In the genomic region with DNA sequence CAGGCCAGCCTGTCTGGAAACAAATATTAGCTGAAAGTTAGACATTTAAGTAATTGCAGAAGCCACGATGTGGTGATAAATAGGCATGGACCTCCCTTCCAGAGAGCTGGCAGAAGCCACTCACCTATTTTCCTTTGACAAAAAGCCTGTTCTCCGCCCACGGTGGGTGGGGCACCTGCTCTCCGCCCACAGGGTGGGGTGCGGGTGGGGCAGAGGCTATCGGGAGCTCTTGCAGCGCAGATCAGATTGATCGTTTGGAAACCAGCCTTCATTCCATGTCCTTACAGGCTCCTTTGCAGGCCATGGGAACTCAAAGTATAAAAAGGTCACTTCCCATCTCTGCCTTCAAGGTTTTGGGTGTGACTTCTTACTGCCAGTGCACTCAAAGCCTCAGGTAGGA, we compare ENCODE assay signal across 10 mouse cellular contexts. TPM values are rescaled to one million over a fixed set of nuclear protein-coding genes. Genes with fewer than 3 reads are reported as not detected.
DNase-seq lines count a peak whose midpoint lies in the region; ATAC-seq and TF ChIP-seq lines count a peak whose summit lies in the region.
"Had no signal": no experiment of that assay in that cellular context is flagged by ENCODE, and none has a peak within 500 bp of the region (broad histone marks: within the 10 kb centered on the region; RNA-seq: fewer than 3 reads in every experiment).

No protein-coding gene starts in this region.

- no peak for DNase-seq in heart, postnatal 25 days (ENCODE audit: low spot score)
- peak; percentile 25 for DNase-seq in A20 (ENCODE audit: low read depth, low spot score)
- peak; percentile 67 for DNase-seq in ZHBTc4 (ENCODE audit: low read depth, low spot score)
- peak in 1 of 3 experiments; percentile 39 for DNase-seq in liver, embryonic 14.5 days (ENCODE audit: low read depth in 3 of 3, low spot score in 3 of 3)
- no peak for DNase-seq in testis, postnatal 10 days (ENCODE audit: low spot score)
- DNase-seq in embryo, embryonic 10 days (ENCODE audit: low spot score) = no peak
- no peak for DNase-seq in right cerebral cortex, postnatal 14 days
- DNase-seq: layer of hippocampus, adult 9-11 months had no signal

- no peaks in the 10 kb centered on the region for H3K27me3 ChIP-seq in heart, embryonic 11.5 days (ENCODE audit: control insufficient read depth, insufficient read depth, low read length)
- H3K27me3 ChIP-seq in liver, embryonic 14.5 days (ENCODE audit: control insufficient read depth, insufficient read depth, low read length) = no peaks in the 10 kb centered on the region
- H3K27me3 ChIP-seq: midbrain, embryonic 13.5 days had no signal

- H3K4me2 ChIP-seq in heart, embryonic 11.5 days = peak overlapping the region; percentile 34
- peak overlapping the region; percentile 36 for H3K4me2 ChIP-seq in liver, embryonic 14.5 days (ENCODE audit: low read depth)
- H3K4me2 ChIP-seq: midbrain, embryonic 13.5 days had no signal

- intact Hi-C loops in heart, postnatal 25 days (cut with DNase I) = no loop called here

- no peak overlapping the region for H3K27ac ChIP-seq in heart, embryonic 11.5 days (ENCODE audit: low read depth, low read length)
- no peak overlapping the region for H3K27ac ChIP-seq in liver, embryonic 14.5 days
- H3K27ac ChIP-seq: midbrain, embryonic 13.5 days had no signal

- no peak overlapping the region for H3K9ac ChIP-seq in heart, embryonic 11.5 days (ENCODE audit: low read depth, low read length)
- no peak overlapping the region for H3K9ac ChIP-seq in liver, embryonic 14.5 days (replicated peaks)
- H3K9ac ChIP-seq: midbrain, embryonic 13.5 days had no signal

- H3K4me1 ChIP-seq in heart, embryonic 11.5 days (ENCODE audit: control insufficient read depth, insufficient read depth, low read length) = peaks cover 4% of the 10 kb centered on the region; the same call in 1 of the 2 replicates
- peaks cover 10 to 11% of the 10 kb centered on the region in 2 experiments for H3K4me1 ChIP-seq in liver, embryonic 14.5 days (replicated peaks; ENCODE audit: control insufficient read depth in 2 of 2, insufficient read depth in 2 of 2, low read length in 1 of 2)
- H3K4me1 ChIP-seq: midbrain, embryonic 13.5 days had no signal

- no peak for ATAC-seq in heart, embryonic 11.5 days (replicated peaks; ENCODE audit: insufficient number of reproducible peaks, low FRiP score, low TSS enrichment)
- ATAC-seq in liver, embryonic 14.5 days (ENCODE audit: insufficient read depth) = no peak; the same call in 1 of the 2 replicates
- ATAC-seq: midbrain, embryonic 13.5 days had no signal

- H3K36me3 ChIP-seq in heart, embryonic 11.5 days (ENCODE audit: control insufficient read depth, insufficient read depth, low read length) = no peaks in the 10 kb centered on the region; the same call in 1 of the 2 replicates
- no peaks in the 10 kb centered on the region for H3K36me3 ChIP-seq in liver, embryonic 14.5 days (replicated peaks; ENCODE audit: control insufficient read depth, insufficient read depth, low read depth)
- H3K36me3 ChIP-seq: midbrain, embryonic 13.5 days had no signal

- TF ChIP-seq EP300 in liver, embryonic 14.5 days (IDR thresholded peaks at IDR 0.05; ENCODE audit: low read depth) = no peak

- H3K4me3 ChIP-seq in heart, embryonic 11.5 days (ENCODE audit: low read depth, low read length) = no peak overlapping the region
- H3K4me3 ChIP-seq in liver, embryonic 14.5 days (ENCODE audit: insufficient read depth in 1 of 2, low read depth in 2 of 2, low read length in 2 of 2) = no peak overlapping the region; a peak in 1 of 4 replicates
- H3K4me3 ChIP-seq: midbrain, embryonic 13.5 days had no signal

- no peaks in the 10 kb centered on the region for H3K9me3 ChIP-seq in heart, embryonic 11.5 days (replicated peaks; ENCODE audit: control insufficient read depth, low read length)
- H3K9me3 ChIP-seq in liver, embryonic 14.5 days (ENCODE audit: control insufficient read depth, low read length) = no peaks in the 10 kb centered on the region
- H3K9me3 ChIP-seq: midbrain, embryonic 13.5 days had no signal

- TF ChIP-seq CTCF in liver, embryonic 14.5 days (IDR thresholded peaks at IDR 0.05; ENCODE audit: low read depth) = no peak

- WGBS in heart, embryonic 11.5 days (ENCODE audit: insufficient replicate concordance) = 20% methylated on average over 8 of the region's 8 CpGs
- WGBS in liver, embryonic 14.5 days (ENCODE audit: insufficient replicate concordance) = 9% methylated on average over 8 of the region's 8 CpGs

RNA-seq across cellular contexts. Expression of a gene that starts 9.5 kb away (rescaled TPM):
- polyA plus RNA-seq in heart, embryonic 11.5 days (2014; fragmentation: Nextera tagmentation; extraction: Ambion mirVana) = 189 and 195 TPM in 2 replicates
- 100 to 1,000 TPM; 231 to 256 TPM for total RNA-seq in heart, postnatal 25 days (2021)
- polyA plus RNA-seq in liver, embryonic 14.5 days (2012; rRNA removed) = 45.3 and 54.6 TPM in 2 replicates
- polyA plus RNA-seq in liver, embryonic 14.5 days (2014; fragmentation: Nextera tagmentation; extraction: Ambion mirVana) = 91.8 and 93.7 TPM in 2 replicates

RNA-seq across cellular contexts. Expression of a gene that starts 27.3 kb away (rescaled TPM):
- polyA plus RNA-seq in heart, embryonic 11.5 days (2014; fragmentation: Nextera tagmentation; extraction: Ambion mirVana) = 29.9 and 43.1 TPM in 2 replicates
- 10 to 100 TPM; 91.0 to 98.8 TPM for total RNA-seq in heart, postnatal 25 days (2021)
- polyA plus RNA-seq in liver, embryonic 14.5 days (2012; rRNA removed) = 28.0 and 57.2 TPM in 2 replicates
- 18.0 and 18.6 TPM in 2 replicates for polyA plus RNA-seq in liver, embryonic 14.5 days (2014; fragmentation: Nextera tagmentation; extraction: Ambion mirVana)

Comparison
In these comparisons a context has a peak if more than half of its experiments do, and no peak if none do; other contexts are left out.
1. DNase-seq: peak in A20 (single experiment) and ZHBTc4 (single experiment); none in heart, postnatal 25 days (single experiment), testis, postnatal 10 days (single experiment), embryo, embryonic 10 days (single experiment) and right cerebral cortex, postnatal 14 days (single experiment).